Mouse (Mus musculus) kidney, postnatal 0 days (tissue): ENCODE results near the gene Grm3. TPM values are rescaled to one million over a fixed set of nuclear protein-coding genes. Genes with fewer than 3 reads are reported as not detected.
A peak's percentile ranks its signal among the peaks of the same experiment; 100 is the strongest.

Experiments
- ATAC-seq: fragments of 200-750 bp; cut with Nextera tagmentation; replicated peaks from 2 replicates; pipeline ENCODE4 v1.8.0; 2017; ENCODE audit warnings: low read depth, moderate number of reproducible peaks, moderate TSS enrichment, moderate library complexity; ENCODE audit not compliant: low FRiP score
- DNase-seq: peaks from one replicate; pipeline ENCODE4 v3.0.0-alpha.2; 2016; ENCODE audit warnings: low spot score
- H3K27ac ChIP-seq: fragments of 300-500 bp; sonication (generic); 2 replicates; pipeline ENCODE4 v1.5.1; 2014; ENCODE audit warnings: mild to moderate bottlenecking
- H3K27me3 ChIP-seq: fragments of 300-500 bp; sonication (generic); 2 replicates; pipeline ENCODE4 v1.6.1; 2014; ENCODE audit warnings: low read length, mixed read lengths; ENCODE audit not compliant: insufficient read depth
- H3K36me3 ChIP-seq: fragments of 300-500 bp; sonication (generic); 2 replicates; pipeline ENCODE4 v1.6.1; 2014; ENCODE audit warnings: low read length, mixed read lengths; ENCODE audit not compliant: insufficient read depth
- H3K4me1 ChIP-seq: fragments of 300-500 bp; sonication (generic); replicated peaks from 2 replicates; pipeline ENCODE4 v1.6.1; 2014; ENCODE audit warnings: antibody characterized with exemption, low read length, mixed read lengths; ENCODE audit not compliant: insufficient read depth
- H3K4me2 ChIP-seq: fragments of 300-500 bp; sonication (generic); 2 replicates; pipeline ENCODE4 v1.6.1; 2014; ENCODE audit warnings: mild to moderate bottlenecking, low read length, moderate library complexity, mixed read lengths
- H3K4me3 ChIP-seq: fragments of 300-500 bp; sonication (generic); replicated peaks from 2 replicates; pipeline ENCODE4 v1.5.1; 2014; ENCODE audit warnings: low read depth, low read length
- H3K9ac ChIP-seq: fragments of 300-500 bp; sonication (generic); 2 replicates; pipeline ENCODE4 v1.6.1; 2014; ENCODE audit warnings: low read depth, low read length
- H3K9me3 ChIP-seq: fragments of 300-500 bp; sonication (generic); replicated peaks from 2 replicates; pipeline ENCODE4 v1.6.1; 2016; ENCODE audit warnings: low read length, inconsistent platforms, mixed read lengths
- CTCF ChIP-seq: IDR thresholded peaks from 2 replicates; pipeline ENCODE4 v1.5.1; 2016; ENCODE audit warnings: antibody characterized with exemption, low read depth, mild to moderate bottlenecking, moderate library complexity
- WGBS: fragments of 180-500 bp; shearing (Covaris S2); extraction: QIAGEN DNeasy Blood & Tissue Kit; methylation state at CpG from one replicate; pipeline ENCODE4 v1.1.7; 2014; 5-methylcytosine and 5-hydroxymethylcytosine counted together
- polyA plus RNA-seq: library from polyadenylated mRNA; unstranded; fragments of >200 nt; fragmentation: Nextera tagmentation; extraction: Ambion mirVana; gene quantifications from 2 replicates; pipeline ENCODE4 v1.2.1, GENCODE M21; 2015

Grm3 gene
- polyA plus RNA-seq, 1 experiment from 2014 or later, result 0.30 TPM

- Histone ChIP-seq H3K27ac (no peak overlapping the region), H3K9me3 (no peaks in the 10 kb centered on the region), H3K36me3 (no peaks in the 10 kb centered on the region), H3K27me3 (no peaks in the 10 kb centered on the region), H3K4me1 (no peaks in the 10 kb centered on the region), H3K4me2 (no peak overlapping the region), H3K9ac (no peak overlapping the region), H3K4me3 (no peak overlapping the region)
- DNase-seq, result no peak
- ATAC-seq, result no peak
- WGBS, result 75% methylated on average over 2 of the region's 2 CpGs
- TF ChIP-seq CTCF, result no peak
Observed at GRCm38 (mm10) chr5:9579021-9579420, 145.9 kb downstream of the Grm3 start.

GRCm38 (mm10) chr5:9578571-9578970, 146.4 kb downstream of the Grm3 start:
- H3K9ac ChIP-seq, result no peak overlapping the region
- no peak overlapping the region for H3K4me3 ChIP-seq
- no peaks in the 10 kb centered on the region for H3K27me3 ChIP-seq
- no peak overlapping the region for H3K4me2 ChIP-seq
- H3K9me3 ChIP-seq, result no peaks in the 10 kb centered on the region
- DNase-seq, result no peak
- no peak for TF ChIP-seq CTCF
- 69% methylated on average over 2 of the region's 2 CpGs for WGBS
- ATAC-seq, result no peak
- no peaks in the 10 kb centered on the region for H3K4me1 ChIP-seq
- no peak overlapping the region for H3K27ac ChIP-seq
- no peaks in the 10 kb centered on the region for H3K36me3 ChIP-seq

DNA sequence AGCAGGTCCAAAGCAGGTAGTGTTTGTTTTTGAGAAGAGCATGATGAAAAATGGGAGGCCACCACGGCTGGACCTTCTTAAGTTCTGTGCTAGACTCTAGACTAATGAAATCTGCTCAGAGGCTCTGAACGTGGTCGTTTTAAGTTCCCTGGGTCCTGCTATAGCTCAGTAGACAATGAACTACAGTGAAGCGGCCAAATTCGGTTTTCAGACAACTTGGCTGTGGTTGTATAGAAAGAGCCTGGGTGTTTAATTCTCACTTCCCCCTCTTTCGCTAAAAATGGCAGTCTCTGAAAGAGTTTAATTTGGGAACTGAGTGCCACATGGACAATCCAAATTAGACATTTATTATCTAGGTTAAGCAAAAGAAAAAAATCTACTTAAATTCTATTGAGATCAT, 154.0 kb downstream of the Grm3 start:
- TF ChIP-seq CTCF, result no peak
- 91% methylated on average over 6 of the region's 6 CpGs for WGBS
- ATAC-seq (no peak), DNase-seq (no peak)
- Histone ChIP-seq H3K27me3 (no peaks in the 10 kb centered on the region), H3K36me3 (no peaks in the 10 kb centered on the region), H3K27ac (no peak overlapping the region), H3K4me3 (no peak overlapping the region), H3K4me2 (no peak overlapping the region), H3K9ac (no peak overlapping the region), H3K9me3 (no peaks in the 10 kb centered on the region), H3K4me1 (no peaks in the 10 kb centered on the region)

GRCm38 (mm10) chr5:9557706-9558105, 167.3 kb downstream of the Grm3 start:
- no peak overlapping the region for H3K9ac ChIP-seq
- WGBS, result 30% methylated on average over 3 of the region's 3 CpGs
- H3K36me3 ChIP-seq, result no peaks in the 10 kb centered on the region
- H3K4me3 ChIP-seq, result no peak overlapping the region
- ATAC-seq, result no peak
- no peak overlapping the region for H3K4me2 ChIP-seq
- no peak for TF ChIP-seq CTCF
- no peak overlapping the region for H3K27ac ChIP-seq
- no peaks in the 10 kb centered on the region for H3K4me1 ChIP-seq
- no peaks in the 10 kb centered on the region for H3K9me3 ChIP-seq
- H3K27me3 ChIP-seq, result no peaks in the 10 kb centered on the region
- no peak for DNase-seq

DNA sequence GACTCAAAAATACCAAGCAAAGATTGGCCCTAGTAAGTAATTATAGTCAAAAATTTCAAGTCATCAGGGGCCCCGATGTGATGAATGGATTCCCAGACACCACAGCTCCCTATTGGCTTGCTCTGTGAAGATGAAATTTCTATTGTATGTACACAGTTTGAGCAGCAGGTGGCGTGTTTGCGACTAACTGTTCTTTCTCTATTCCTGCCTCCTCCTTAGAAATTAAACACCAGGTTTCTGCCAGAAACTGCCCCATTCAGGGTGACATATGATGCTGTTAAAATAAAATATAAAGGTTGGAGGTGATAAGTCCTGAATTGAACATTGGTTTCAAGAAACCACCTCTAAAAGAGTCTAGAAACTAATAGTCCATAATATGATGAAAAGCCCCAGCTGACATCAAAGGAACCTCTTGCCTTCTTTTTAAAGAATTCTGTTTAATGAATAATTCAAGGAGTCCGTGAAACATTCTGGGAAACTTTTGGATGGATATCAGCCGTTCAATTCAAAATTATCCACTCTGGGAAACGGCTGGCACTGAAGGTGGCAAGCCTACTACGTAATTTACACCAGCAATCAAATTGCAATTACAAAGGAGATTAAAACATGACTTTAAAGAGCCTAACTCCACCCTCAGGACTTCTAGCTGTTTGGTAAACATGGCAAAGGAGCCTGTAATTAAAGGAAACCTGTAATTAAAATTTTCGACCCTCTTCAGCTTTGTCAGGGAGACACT, 184.0 kb downstream of the Grm3 start:
- Histone ChIP-seq H3K36me3 (no peaks in the 10 kb centered on the region), H3K27me3 (no peaks in the 10 kb centered on the region), H3K4me3 (no peak overlapping the region), H3K9me3 (no peaks in the 10 kb centered on the region), H3K27ac (no peak overlapping the region), H3K4me2 (no peak overlapping the region), H3K4me1 (no peaks in the 10 kb centered on the region), H3K9ac (no peak overlapping the region)
- WGBS, result 18% methylated on average over 8 of the region's 8 CpGs
- peak; percentile 61 for DNase-seq
- TF ChIP-seq CTCF, result peak; percentile 60
- ATAC-seq, result no peak

- H3K27ac ChIP-seq, result no peak overlapping the region
- DNase-seq, result no peak
- no peaks in the 10 kb centered on the region for H3K9me3 ChIP-seq
- H3K27me3 ChIP-seq, result no peaks in the 10 kb centered on the region
- H3K4me1 ChIP-seq, result no peaks in the 10 kb centered on the region
- 77% methylated on average over 4 of the region's 4 CpGs for WGBS
- no peak overlapping the region for H3K4me3 ChIP-seq
- H3K9ac ChIP-seq, result no peak overlapping the region
- H3K36me3 ChIP-seq, result no peaks in the 10 kb centered on the region
- TF ChIP-seq CTCF, result no peak
- no peak for ATAC-seq
- H3K4me2 ChIP-seq, result no peak overlapping the region
Observed at GRCm38 (mm10) chr5:9525507-9525906, 199.5 kb downstream of the Grm3 start.

- DNase-seq, result no peak
- no peak for TF ChIP-seq CTCF
- H3K27ac ChIP-seq, result no peak overlapping the region
- no peak overlapping the region for H3K9ac ChIP-seq
- ATAC-seq, result no peak
- no peak overlapping the region for H3K4me3 ChIP-seq
- no peak overlapping the region for H3K4me2 ChIP-seq
- H3K4me1 ChIP-seq, result no peaks in the 10 kb centered on the region
- WGBS, result 89% methylated on average over 1 of the region's 1 CpGs
- no peaks in the 10 kb centered on the region for H3K27me3 ChIP-seq
- H3K9me3 ChIP-seq, result no peaks in the 10 kb centered on the region
- no peaks in the 10 kb centered on the region for H3K36me3 ChIP-seq
Observed at GRCm38 (mm10) chr5:9511027-9511426, 213.9 kb downstream of the Grm3 start.
